Mouse (Mus musculus) CD8-positive naive resting alpha-beta T cell, adult 2 months (primary cell): Measurements from ENCODE around the gene Ppa2.

ENCODE experiments used
- DNase-seq, 2 experiments: peaks; one replicate each; pipeline ENCODE4 v3.0.0; 2022; ENCODE audit warnings: low read depth in 2 of 2, low spot score in 2 of 2

Gene Ppa2

DNA sequence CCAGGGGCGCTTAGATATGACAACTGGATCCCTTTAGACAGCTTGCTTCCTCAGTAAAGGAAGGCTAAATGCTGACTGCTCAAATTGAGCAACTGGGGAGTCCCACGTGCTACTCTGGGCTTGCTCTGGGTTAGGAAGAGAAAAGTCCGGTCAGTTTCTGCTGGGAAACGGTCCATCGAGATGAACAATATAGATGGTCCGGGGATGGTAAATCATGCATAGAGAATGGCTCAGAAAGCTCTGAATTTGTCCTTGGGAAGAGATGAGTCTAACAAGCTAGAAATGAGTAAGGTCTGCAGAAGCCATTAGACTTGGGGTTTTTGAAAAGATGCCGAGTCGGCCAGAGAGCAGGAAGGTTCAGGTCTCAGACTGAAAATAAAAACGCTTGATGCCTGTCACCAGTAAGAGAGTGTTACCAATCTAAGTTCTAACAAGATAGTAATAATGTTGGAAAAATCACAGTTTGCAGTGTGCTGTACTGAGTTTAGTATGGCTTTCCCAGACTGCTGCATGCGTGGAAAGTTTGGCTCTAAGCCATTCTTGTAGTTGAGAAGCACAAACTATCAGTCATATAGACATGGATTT, 80.0 kb downstream of the Ppa2 start:
- DNase-seq = no peak

DNA sequence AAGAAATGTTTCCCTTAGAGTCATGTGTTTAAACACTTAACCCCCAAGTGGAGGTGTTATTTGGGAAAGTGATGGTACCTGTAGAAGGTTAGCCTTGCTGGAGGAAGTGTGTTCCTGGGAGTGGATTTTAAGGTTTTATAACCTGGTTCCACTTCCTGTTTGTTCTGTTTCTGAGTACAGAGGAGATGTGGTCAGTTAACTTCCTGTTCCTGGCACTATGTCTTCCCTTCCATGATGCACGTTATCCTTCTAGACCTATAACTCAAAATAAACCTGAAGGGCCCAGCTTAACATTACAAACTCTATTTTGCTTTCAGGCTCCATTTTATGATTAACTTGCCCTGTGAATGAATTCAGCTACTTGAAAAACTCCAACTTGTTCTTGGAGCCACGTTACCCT, 84.6 kb downstream of the Ppa2 start:
- peak in 1 of 2 experiments; percentile 8 for DNase-seq

DNA sequence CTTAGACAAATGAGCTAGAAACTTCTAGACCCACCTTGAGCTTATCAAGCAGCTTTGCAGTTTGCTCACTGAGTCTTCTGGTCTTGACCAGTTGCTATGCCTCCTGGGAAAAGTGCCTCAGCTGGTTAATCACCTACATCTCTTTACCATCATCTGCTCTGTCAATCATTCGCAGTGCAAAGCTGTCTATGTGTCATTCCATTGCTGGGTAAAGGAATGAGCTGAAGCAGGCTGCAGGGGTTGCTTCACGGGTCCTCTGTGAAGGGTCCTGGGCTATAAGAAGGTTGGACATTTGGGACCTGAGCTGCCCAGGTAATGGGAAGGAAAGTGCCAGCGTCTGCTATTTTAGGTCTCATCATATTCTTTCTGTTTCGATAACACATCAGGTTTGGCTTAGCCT, 93.9 kb downstream of the Ppa2 start:
- no peak for DNase-seq

- no peak for DNase-seq
Observed at GRCm38 (mm10) chr3:133405636-133406035, 95.7 kb downstream of the Ppa2 start.

- peak in 1 of 2 experiments; percentile 9 for DNase-seq
Observed at GRCm38 (mm10) chr3:133406248-133406647, 96.3 kb downstream of the Ppa2 start.

GRCm38 (mm10) chr3:133411123-133411675, 101.3 kb downstream of the Ppa2 start:
- DNase-seq = no peak

DNA sequence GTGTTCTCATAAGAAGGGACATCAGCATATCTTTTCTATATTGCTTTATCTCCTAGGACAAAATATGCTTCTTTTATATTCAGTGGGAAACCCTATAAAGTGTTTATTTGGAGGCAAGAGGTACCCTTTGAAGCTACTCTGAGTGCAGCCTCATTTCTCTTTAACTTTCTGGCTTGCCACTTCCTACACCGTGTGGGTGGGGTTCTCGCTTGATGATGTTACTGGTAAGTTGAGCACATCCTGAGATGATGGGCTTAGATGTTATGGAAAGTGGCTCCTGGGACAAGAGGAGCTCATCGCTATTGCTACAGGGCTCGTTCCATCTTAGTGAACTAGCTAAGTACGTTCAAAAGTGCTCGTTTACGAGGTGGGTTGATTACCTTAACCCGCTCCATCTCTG, 101.9 kb downstream of the Ppa2 start:
- peak; percentile 13 to 38 for DNase-seq

GRCm38 (mm10) chr3:133414747-133415146, 104.8 kb downstream of the Ppa2 start:
- DNase-seq = no peak

DNA sequence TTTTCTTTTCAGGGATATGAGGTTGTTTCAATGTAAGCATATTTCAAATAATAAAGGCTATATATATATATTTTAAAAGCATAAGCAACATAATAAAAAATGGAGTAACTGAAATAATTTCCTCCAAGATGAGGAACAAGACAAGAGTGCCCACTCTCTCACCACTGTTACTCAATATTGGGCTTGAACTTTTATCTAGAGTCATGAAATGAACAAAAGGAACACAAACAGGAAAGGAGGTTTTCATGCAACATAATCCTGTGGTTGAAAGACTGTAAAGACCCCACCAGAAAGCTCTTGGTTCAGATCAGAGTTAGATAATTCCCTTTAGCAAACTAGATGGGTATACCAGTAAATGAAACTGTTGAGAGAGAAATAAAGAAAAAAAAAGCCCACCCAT, 113.2 kb downstream of the Ppa2 start:
- DNase-seq = no peak
